Mouse (Mus musculus) testis, postnatal 10 days (tissue): ENCODE measurements around the gene Aaed1.
A peak's percentile ranks its signal among the peaks of the same experiment; 100 is the strongest.
"Not testable (repeated sequence)": the region's sequence is repeated elsewhere in the genome, so short reads cannot be mapped to it uniquely, and the experiment has no call there.

Experiments
- DNase-seq: peaks from one replicate; pipeline ENCODE4 v3.0.0; 2021; ENCODE audit warnings: low spot score

The Aaed1 gene

DNA sequence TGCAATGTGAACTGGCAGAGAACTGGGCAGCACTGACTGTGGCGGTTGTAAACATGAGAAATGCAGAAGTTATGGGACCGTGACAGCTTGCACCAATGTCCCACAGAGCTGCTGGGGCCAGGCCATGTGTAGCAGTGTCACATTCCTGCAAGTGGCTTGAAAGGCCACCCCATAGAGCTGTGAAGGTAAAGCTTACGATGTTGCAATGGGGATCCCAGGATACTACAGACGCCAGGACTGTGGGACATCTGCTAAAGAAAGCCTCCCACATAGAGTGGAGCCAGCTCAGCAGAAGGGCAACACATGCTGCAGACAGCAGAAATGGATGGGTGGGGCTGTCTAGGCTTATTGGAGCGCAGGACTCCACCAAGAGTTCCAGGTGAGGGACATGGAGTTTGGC, 5.0 kb downstream of the Aaed1 start:
- DNase-seq = no peak

GRCm38 (mm10) chr13:64306078-64306477, 6.4 kb downstream of the Aaed1 start:
- DNase-seq = peak; percentile 85

DNA sequence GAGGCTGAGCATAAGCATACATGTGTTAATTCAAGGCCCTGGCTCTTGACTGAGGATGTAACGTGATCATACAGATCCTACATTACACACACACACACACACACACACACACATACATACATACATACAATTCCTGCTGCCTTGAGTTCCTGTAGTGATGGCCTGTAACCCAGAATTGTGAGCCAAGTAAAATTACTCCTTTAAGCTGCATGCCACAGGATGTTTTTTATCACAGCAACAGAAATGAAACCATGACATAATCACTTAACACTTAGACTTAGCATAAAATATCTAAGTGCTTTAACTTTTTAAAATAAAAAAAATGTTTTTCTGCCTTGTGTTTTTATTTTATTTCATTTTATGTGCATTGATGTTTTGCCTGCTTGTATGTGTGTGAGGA, 13.4 kb downstream of the Aaed1 start:
- no peak for DNase-seq

DNA sequence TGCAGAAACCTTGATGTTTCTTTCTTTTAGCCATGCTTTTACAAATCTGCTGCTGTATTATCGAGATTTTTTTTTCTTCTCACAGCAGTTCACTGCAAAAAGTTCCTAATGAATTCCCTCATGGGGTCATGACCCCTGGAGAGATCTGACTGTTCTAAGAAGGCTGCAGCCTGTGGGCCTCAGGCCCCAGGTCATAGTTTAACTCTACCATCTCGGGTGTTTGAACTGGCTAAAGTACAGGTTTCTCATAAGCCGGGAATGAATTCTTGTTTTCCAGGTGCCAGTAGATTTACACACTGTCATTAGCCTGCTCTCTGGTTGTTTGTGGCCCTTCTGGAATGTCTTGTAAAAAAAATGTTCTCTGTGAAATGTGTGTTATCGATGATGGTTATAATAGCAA, 25.7 kb downstream of the Aaed1 start:
- no peak for DNase-seq

- no peak for DNase-seq
Measured at GRCm38 (mm10) chr13:64286321-64286720, 26.2 kb downstream of the Aaed1 start.

- no peak for DNase-seq
Measured at GRCm38 (mm10) chr13:64284676-64285075, 27.8 kb downstream of the Aaed1 start.

DNA sequence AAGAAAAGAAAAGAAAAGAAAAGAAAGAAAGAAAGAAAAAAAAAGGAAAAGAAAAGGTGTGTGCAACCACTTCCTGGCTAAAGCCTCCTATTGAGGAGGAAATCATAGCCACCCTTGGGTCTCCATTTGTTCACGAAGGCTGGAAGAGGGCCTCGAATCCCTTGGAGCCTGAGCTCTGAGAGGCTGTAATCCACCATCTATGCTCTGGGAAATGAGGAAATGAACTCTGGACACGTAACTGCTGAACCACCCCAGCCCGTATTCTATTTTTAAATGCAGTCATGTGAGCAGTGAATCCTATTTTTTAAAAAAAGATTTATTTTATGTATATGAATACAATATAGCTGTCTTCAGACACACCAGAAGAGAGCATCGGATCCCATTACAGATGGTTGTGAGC, 31.6 kb downstream of the Aaed1 start:
- DNase-seq = no peak

GRCm38 (mm10) chr13:64275754-64276127, 36.8 kb downstream of the Aaed1 start:
- DNase-seq = no peak

DNA sequence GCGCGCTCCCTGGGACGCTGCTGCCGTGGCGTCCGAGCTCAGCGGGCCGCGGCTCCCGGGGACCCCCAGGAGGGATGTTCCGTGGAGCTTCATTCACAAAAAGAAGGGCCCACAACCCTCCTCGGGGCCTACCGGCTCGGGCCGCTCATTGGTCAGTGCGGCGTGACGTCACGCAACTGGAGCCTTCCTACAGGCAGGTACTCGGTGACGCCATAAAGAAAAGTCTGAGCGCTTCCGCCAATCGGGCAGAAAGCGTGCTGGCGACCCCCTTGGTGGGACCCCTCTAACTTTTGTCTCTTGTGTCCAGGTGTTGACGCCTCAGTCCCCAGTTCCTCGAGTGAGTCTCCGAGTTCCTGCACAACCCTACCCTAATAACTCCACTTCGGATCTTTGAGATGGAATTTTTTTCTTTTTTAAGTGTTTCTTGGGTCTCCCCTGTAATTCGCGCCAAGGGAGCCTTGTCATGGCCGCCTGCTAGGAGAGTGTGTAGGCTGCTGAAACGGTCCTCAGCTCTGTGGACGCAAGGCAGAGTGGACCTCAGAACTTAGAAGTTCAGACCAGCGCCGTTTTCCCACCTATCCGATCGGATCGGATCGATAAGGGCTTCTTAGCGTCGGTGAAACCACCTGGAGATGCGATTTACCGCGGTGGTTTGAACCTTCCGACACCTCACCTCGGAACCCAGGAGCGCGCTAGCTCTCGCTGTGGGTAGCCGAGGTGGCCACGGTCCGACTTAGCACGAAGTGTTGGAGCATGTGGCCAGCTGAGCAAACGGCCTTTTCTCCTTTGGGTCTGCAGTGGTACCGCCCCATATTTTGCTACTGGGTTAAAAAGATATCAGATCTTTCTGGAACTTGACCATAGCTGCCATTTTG, 37.4 kb downstream of the Aaed1 start, which contains the start of gene Cdc14b:
Gene Cdc14b (minus strand): TSS at position 412 of the 875 bp plus-strand sequence.
- DNase-seq = peak; percentile 89

- peak; percentile 74 for DNase-seq
Measured at GRCm38 (mm10) chr13:64273891-64274844, 38.3 kb downstream of the Aaed1 start.

DNA sequence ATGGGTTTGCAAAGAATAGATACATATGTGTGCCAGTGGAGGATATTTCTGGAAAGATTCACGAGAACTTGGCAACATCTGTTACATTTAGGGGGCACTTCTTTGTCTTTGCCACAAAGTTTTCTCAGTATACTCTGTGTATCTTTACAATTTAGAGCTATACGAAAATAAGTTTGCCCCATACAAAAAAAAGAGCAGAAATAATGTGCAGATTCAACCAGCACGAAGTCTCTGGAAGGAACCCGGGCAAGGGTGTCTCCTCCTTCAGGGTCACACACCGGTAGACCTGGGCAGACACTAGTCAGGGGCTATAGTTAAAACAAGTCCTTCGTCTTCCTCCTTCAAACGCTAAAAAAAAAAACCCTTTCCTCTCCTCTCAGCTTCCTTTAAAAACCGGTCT, 39.2 kb downstream of the Aaed1 start:
- no peak for DNase-seq

GRCm38 (mm10) chr13:64268384-64268783, 44.1 kb downstream of the Aaed1 start:
- DNase-seq = no peak

DNA sequence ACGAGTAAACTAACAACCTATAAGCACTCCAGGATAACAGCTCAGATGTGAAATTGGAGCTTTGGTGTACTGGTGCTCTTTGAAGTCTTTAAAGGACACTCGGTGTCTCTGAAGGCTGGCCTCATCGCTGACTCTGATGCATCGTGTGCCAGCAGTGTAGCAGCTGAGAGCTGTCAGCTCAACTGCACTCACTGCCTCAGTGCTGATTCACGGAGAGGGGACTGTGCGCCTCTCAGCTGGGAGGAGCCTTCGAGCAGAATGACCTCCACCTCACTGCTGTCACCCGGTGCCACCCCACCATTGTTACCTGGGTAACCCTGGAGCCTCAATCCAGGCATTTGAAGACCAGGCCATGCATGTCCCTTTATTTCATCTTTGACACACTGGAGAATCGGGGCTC, 45.4 kb downstream of the Aaed1 start:
- DNase-seq = no peak

GRCm38 (mm10) chr13:64264586-64264985, 47.9 kb downstream of the Aaed1 start:
- DNase-seq = no peak

DNA sequence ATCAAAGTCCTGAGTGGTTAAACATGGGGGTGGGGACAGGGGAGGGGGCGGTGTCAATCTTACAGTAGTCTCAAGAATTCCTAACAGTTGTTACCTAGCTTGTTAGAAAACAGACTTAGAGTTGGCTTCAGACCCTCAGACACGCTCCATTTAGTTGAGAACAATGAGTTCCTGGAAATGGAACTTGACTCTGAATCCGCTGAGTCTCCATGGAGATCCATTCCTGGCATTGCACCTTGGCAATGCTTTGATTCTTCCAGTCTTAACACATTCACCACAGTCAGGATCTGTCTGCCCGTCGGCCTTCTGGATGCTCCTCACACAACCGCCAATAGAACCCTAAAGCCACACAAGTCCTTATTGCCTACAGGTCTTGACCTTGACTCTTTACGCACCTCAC, 52.6 kb downstream of the Aaed1 start:
- DNase-seq = no peak

GRCm38 (mm10) chr13:64258516-64258821, 54.0 kb downstream of the Aaed1 start:
- no peak for DNase-seq

DNA sequence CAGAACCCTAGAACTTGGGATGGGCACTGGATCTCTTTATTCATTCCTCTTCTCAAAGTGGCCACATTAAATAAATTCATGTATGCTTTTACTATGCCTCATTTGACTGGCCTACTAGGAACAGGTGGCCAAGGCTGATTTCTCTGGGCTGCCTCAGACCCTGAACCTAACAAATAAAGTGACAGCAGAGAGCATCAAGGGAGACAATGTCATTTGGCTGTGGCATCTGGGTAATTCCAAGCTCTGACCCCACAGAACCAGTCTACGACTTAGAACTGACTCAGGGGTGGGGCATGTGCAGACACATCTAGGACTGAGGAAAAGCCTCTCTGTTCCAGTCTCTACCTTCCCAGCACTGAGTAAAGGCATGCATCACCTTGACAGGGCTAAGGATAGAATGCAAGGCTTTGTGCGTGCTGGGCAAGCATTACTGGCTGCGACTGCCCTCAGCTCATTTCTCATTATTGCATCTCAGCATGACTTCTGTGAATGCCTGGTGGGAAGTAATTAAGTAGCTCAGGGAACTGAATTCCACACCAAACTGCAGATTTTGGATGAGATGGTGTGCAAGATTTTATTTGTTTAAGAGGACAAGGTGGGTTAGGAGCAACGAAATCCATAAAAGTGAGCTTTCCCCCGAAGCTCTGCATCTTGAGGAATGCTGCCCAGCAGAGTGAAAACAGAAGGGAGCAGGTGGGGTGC, 54.5 kb downstream of the Aaed1 start:
- DNase-seq = no peak

DNA sequence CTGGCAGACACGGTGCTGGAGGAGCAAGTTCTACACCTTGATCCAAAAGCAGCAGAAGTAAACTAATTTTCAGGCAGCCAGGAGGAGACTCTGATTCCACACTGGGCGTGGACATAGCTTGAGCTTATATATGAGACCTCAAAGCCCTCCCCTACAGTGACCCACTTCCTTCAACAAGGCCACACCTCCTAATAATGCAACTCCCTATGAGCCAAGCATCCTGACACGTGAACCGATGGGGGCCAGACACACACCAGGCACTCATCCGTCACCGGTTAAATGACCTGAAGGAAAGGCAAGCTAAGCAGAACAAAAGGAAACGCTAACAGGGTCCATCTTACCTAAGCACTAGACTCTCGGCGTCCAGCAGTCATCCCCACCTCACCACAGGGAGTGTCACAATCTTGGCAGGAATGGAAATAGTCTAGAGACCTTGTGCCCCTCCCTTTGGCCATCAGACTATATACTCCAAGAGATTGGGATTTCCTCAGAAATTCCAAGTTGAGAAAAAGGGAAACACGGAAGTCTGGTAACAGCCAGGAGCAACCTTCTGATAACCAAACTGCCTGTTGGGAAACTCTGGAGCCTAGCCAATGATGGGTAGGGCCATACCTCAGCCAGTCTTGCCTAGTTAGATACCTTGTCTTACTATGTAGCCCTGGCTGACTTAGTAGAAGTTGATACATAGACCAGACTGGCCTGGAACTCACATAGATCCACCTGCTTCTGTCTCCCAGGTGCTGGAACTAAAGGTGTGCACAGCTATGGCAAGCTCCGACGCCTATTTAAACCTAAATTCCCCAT, 55.3 kb downstream of the Aaed1 start:
- DNase-seq = no peak

GRCm38 (mm10) chr13:64254185-64254584, 58.3 kb downstream of the Aaed1 start:
- not testable (repeated sequence) for DNase-seq

GRCm38 (mm10) chr13:64253697-64254096, 58.8 kb downstream of the Aaed1 start:
- DNase-seq = peak; percentile 67

DNA sequence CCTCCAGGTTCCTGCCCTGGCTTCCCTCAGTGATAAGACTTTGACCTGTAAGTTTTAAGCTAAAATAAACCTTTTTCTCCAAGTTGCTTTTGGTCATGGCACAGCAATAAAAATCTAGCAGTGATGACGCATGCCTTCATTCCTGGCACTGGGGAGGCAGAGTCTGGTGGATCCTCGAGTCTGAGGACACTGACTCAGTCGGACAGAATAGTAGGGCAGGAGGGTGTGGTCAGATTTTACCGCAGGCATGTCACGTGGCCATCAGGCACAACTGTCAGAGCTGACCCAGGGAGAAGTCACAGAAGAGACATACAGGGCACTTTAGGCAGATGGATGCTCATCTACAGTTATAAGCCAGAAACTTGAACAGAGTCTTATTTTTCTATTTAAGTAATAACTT, 60.4 kb downstream of the Aaed1 start:
- no peak for DNase-seq

DNA sequence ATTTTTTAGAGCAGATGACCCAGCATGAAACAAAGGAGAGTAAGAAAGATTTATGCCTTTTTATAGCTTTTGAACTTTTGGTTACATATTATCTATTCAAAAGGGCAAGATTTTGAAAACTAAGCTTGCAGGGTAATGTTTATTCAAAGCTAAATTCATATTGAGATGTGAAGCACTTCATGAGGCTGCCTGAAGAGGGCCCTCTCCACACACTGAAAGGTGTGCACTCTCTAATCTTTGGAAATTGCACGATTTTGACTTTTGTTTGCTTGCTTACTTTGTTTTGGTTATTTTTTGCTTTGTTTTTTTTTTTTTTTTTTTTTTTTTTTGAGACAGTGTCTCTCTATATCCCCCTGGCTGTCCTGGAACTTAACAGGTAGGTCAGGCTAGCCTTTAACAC, 62.1 kb downstream of the Aaed1 start:
- DNase-seq = peak; percentile 83
